Mouse (Mus musculus): ENCODE measurements around the gene Akap6. TPM values are rescaled to one million over a fixed set of nuclear protein-coding genes. Genes with fewer than 3 reads are reported as not detected.

Gene Akap6
- polyA plus RNA-seq, 1 experiment from 2014 or later: 4.3 TPM

DNA sequence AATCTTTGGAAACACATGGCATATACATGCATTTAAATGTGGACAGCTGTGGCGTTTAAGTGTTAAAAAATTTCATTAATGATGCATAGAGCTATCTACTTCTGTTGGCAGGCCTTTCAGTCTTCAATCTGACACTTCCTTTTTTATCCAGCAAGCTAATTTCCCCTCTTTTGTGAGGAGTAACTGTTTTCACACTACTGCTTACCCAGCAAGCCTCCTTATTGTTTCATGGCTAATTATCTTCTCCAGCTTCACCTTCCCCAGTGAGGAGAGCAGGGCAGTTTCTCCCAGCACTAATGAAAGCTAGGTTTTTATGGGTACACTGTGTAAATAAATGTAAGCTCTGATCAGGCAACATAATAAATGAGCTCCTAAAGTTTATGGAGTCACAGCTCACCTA, 425.5 kb downstream of the Akap6 start:
- peaks cover 5% of the 10 kb centered on the region for H3K4me1 ChIP-seq
- 0 out of 2 replicates have a peak, but pooled peaks cover 2% of the 10 kb centered on the region for H3K9me3 ChIP-seq
- no peaks in the 10 kb centered on the region for H3K36me3 ChIP-seq (replicated peaks)
- WGBS: 66% methylated on average over 1 of the region's 1 CpGs
- no peak for DNase-seq (ENCODE audit: low spot score)
- no peaks in the 10 kb centered on the region for H3K27me3 ChIP-seq (replicated peaks; ENCODE audit: low read depth, poor library complexity, severe bottlenecking)
- no peak overlapping the region for H3K4me3 ChIP-seq
- H3K27ac ChIP-seq (replicated peaks): no peak overlapping the region

DNA sequence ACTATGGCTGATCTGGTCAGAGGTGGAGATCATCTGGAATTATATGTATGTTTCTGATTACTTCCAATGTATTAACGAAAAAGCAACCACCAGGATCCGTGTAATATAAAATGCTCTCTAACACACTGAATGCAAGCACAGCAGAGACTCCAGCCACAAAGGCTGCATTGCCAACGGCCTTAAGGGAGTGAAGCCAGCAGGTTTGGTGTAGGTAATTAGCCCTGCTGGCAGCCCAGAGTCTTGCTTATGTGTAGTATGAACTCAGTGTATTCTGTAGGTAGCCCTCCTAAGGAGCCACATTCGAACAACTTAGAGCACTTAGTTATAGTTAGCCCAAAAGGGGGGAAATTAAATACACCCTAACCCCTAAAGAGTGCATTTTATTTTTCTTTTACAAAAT, 426.1 kb downstream of the Akap6 start:
- Histone ChIP-seq H3K4me3 (no peak overlapping the region), H3K36me3 (replicated peaks) (no peaks in the 10 kb centered on the region), H3K27ac (replicated peaks) (no peak overlapping the region), H3K4me1 (peaks cover 4% of the 10 kb centered on the region; the same call in 1 of the 2 replicates), H3K27me3 (replicated peaks; ENCODE audit: low read depth, poor library complexity, severe bottlenecking) (no peaks in the 10 kb centered on the region), H3K9me3 (0 out of 2 replicates have a peak, but pooled peaks cover 2% of the 10 kb centered on the region)
- WGBS: 80% methylated on average over 4 of the region's 4 CpGs
- no peak for DNase-seq (ENCODE audit: low spot score)

DNA sequence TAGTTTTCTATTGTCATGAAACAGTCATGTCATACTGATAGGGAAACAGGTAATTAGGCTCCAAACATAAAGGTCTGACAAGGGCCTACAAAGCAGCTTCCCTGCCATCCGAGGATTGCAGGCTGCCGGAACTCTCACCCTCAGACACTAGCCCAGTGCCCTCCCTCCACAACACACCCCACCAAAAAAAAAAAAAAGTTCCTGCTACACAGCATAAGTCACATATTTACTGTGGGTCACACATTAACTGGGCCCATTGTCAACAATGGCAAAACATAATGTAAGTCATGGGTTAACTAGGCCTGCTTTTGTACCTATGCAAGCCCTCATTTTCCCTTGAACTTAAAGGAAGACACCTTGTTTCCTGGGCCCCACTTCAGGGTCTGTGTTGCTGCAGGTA, 435.0 kb downstream of the Akap6 start:
- Histone ChIP-seq H3K4me3 (no peak overlapping the region), H3K36me3 (replicated peaks) (no peaks in the 10 kb centered on the region), H3K9me3 (no peaks in the 10 kb centered on the region), H3K4me1 (no peaks in the 10 kb centered on the region), H3K27me3 (replicated peaks; ENCODE audit: low read depth, poor library complexity, severe bottlenecking) (no peaks in the 10 kb centered on the region), H3K27ac (replicated peaks) (no peak overlapping the region)
- no peak for DNase-seq (ENCODE audit: low spot score)
- 73% methylated on average over 2 of the region's 2 CpGs for WGBS

GRCm38 (mm10) chr12:53137331-53137730, 438.1 kb downstream of the Akap6 start:
- H3K4me3 ChIP-seq: no peak overlapping the region
- no peaks in the 10 kb centered on the region for H3K27me3 ChIP-seq (replicated peaks; ENCODE audit: low read depth, poor library complexity, severe bottlenecking)
- WGBS: 96% methylated on average over 3 of the region's 3 CpGs
- DNase-seq (ENCODE audit: low spot score): no peak
- no peaks in the 10 kb centered on the region for H3K9me3 ChIP-seq
- H3K36me3 ChIP-seq (replicated peaks): no peaks in the 10 kb centered on the region
- H3K4me1 ChIP-seq: no peaks in the 10 kb centered on the region
- no peak overlapping the region for H3K27ac ChIP-seq (replicated peaks)

DNA sequence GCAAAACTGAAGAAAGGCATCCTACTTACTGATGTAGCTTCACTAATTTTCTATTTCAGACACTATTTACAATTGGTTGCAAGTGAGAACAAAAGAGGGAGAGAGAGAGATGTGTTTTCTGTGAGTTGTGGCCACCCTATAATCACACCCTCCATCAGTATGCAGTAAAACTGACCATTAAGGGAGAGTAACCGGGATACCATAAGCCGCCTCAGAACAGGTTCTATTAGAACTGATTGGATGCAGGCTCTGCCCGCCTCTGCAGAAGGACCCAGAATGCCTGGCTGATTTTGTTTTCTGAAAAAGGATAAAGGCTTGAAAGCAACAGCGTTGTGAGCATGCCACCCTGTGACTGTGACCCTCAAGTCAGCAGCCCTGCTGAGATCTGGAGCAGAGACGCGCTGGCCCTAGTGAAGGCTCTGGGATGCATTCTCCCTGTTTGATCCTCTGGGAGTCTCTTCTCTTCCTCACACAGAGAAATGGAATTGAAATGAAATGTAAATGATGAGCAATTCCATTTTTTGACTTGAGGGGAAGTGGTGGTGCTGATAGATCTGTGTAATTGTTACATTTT, 445.0 kb downstream of the Akap6 start:
- H3K4me1 ChIP-seq: no peaks in the 10 kb centered on the region
- H3K27me3 ChIP-seq (replicated peaks; ENCODE audit: low read depth, poor library complexity, severe bottlenecking): no peaks in the 10 kb centered on the region
- H3K4me3 ChIP-seq: no peak overlapping the region
- WGBS: 78% methylated on average over 6 of the region's 6 CpGs
- no peaks in the 10 kb centered on the region for H3K36me3 ChIP-seq (replicated peaks)
- H3K9me3 ChIP-seq: no peaks in the 10 kb centered on the region
- no peak for DNase-seq (ENCODE audit: low spot score)
- no peak overlapping the region for H3K27ac ChIP-seq (replicated peaks)

DNA sequence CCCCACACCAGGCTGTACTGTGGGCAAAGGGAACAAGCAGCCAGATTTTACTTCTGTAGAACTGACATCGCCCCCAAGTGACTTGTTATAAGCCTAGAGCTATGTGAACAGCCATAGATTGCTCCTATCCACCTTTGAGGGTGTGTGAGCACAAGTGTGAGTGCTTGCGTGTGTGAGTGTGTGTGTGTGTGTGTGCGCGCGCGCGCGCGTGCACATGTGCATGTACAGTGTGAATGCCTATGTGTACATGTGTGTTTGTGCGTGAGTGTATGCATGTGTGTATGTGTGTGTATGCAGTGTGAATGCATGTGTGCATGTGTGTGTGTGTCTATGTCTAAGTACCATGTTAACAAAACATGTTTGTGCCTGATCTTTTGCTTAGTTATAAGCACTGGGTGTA, 445.6 kb downstream of the Akap6 start:
- DNase-seq (ENCODE audit: low spot score): no peak
- no peaks in the 10 kb centered on the region for H3K27me3 ChIP-seq (replicated peaks; ENCODE audit: low read depth, poor library complexity, severe bottlenecking)
- H3K27ac ChIP-seq (replicated peaks): no peak overlapping the region
- no peaks in the 10 kb centered on the region for H3K9me3 ChIP-seq
- 96% methylated on average over 10 of the region's 10 CpGs for WGBS
- H3K4me3 ChIP-seq: no peak overlapping the region
- H3K4me1 ChIP-seq: no peaks in the 10 kb centered on the region
- no peaks in the 10 kb centered on the region for H3K36me3 ChIP-seq (replicated peaks)

GRCm38 (mm10) chr12:53145516-53145915, 446.3 kb downstream of the Akap6 start:
- 64% methylated on average over 4 of the region's 4 CpGs for WGBS
- Histone ChIP-seq H3K27ac (replicated peaks) (no peak overlapping the region), H3K4me1 (no peaks in the 10 kb centered on the region), H3K9me3 (no peaks in the 10 kb centered on the region), H3K27me3 (replicated peaks; ENCODE audit: low read depth, poor library complexity, severe bottlenecking) (no peaks in the 10 kb centered on the region), H3K36me3 (replicated peaks) (no peaks in the 10 kb centered on the region), H3K4me3 (no peak overlapping the region)
- DNase-seq (ENCODE audit: low spot score): no peak

DNA sequence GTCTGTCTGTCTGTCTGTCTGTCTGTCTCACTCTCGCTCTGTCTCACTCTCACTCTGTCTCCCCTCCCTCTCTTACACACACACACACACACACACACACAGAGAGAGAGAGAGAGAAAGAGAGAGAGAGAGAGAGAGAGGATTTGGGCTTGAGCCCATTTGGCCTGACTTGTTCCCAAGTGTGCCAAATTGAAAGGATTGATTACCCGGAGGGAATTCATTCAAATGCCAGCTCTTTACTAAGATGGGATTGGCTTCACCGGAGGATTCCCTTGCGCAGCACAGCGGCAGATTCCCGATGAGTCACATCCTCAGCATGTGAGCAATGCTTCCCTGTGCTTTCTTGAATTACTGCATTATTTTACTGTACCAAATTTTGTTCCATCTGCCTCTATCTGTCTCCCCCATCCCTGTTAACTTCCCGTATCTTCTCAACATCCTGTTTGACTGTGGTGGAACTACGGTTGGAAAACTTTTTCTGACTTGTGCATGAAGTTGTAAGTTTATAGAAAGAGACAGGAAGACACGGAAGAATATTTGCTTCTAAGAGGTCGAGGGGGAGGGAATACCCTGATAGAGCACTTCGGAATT, 447.4 kb downstream of the Akap6 start:
- WGBS: 70% methylated on average over 11 of the region's 11 CpGs
- H3K27me3 ChIP-seq (replicated peaks; ENCODE audit: low read depth, poor library complexity, severe bottlenecking): no peaks in the 10 kb centered on the region
- no peak overlapping the region for H3K4me3 ChIP-seq
- no peak overlapping the region for H3K27ac ChIP-seq (replicated peaks)
- H3K9me3 ChIP-seq: no peaks in the 10 kb centered on the region
- no peak for DNase-seq (ENCODE audit: low spot score)
- no peaks in the 10 kb centered on the region for H3K36me3 ChIP-seq (replicated peaks)
- H3K4me1 ChIP-seq: no peaks in the 10 kb centered on the region

- WGBS: 85% methylated on average over 11 of the region's 11 CpGs
- Histone ChIP-seq H3K27me3 (replicated peaks; ENCODE audit: low read depth, poor library complexity, severe bottlenecking) (no peaks in the 10 kb centered on the region), H3K36me3 (replicated peaks) (no peaks in the 10 kb centered on the region), H3K4me3 (no peak overlapping the region), H3K9me3 (no peaks in the 10 kb centered on the region), H3K4me1 (no peaks in the 10 kb centered on the region), H3K27ac (replicated peaks) (no peak overlapping the region)
- DNase-seq (ENCODE audit: low spot score): no peak
Measured at GRCm38 (mm10) chr12:53147696-53148095, 448.5 kb downstream of the Akap6 start.

DNA sequence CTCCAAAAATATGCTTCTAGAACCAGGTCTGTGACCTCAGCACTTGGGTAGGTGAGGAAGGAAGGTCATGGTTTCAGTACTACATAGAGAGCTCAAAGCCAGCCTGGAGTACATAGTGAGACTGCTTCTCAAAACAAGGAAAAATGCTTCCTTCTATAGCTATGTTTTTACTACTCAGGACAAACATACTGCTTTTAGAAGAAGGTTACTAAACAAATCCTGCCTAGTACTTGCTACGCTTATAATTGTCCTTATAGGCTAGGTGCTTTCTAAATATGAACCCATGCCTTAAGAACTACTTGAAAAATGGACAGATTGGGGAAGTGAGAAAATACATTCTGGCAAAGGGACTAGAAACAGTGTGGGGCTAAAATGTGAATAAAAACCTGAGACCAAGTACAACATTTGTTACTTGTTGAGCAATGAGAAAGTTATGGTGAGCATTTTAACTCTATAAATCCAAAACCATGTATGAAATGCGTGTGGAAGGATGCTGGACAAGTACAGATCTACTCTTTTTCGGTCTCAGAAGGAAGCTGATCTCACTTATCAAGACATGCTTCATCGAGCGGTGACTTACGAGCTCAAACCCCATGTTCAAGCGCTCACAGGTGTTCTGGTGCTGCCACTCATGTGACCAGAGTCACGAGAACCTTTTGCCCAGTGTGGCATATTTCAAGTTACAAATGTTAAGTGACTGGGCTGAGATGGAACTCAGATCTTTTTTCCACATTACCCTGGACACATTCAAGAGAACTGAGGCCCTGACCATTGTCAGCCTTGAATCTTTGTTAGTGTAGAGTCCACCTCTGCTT, 469.2 kb downstream of the Akap6 start:
- Histone ChIP-seq H3K27me3 (replicated peaks; ENCODE audit: low read depth, poor library complexity, severe bottlenecking) (no peaks in the 10 kb centered on the region), H3K4me3 (no peak overlapping the region), H3K9me3 (no peaks in the 10 kb centered on the region), H3K4me1 (no peaks in the 10 kb centered on the region), H3K27ac (replicated peaks) (no peak overlapping the region), H3K36me3 (replicated peaks) (no peaks in the 10 kb centered on the region)
- no peak for DNase-seq (ENCODE audit: low spot score)
- 92% methylated on average over 8 of the region's 8 CpGs for WGBS

GRCm38 (mm10) chr12:53191435-53191834, 492.3 kb downstream of the Akap6 start:
- H3K4me1 ChIP-seq: no peaks in the 10 kb centered on the region
- H3K27ac ChIP-seq (replicated peaks): no peak overlapping the region
- H3K9me3 ChIP-seq: no peaks in the 10 kb centered on the region
- H3K4me3 ChIP-seq: no peak overlapping the region
- H3K27me3 ChIP-seq (replicated peaks; ENCODE audit: low read depth, poor library complexity, severe bottlenecking): no peaks in the 10 kb centered on the region
- DNase-seq (ENCODE audit: low spot score): no peak
- 90% methylated on average over 7 of the region's 7 CpGs for WGBS
- no peaks in the 10 kb centered on the region for H3K36me3 ChIP-seq (replicated peaks)

GRCm38 (mm10) chr12:53193664-53194063, 494.5 kb downstream of the Akap6 start:
- Histone ChIP-seq H3K27ac (replicated peaks) (no peak overlapping the region), H3K36me3 (replicated peaks) (no peaks in the 10 kb centered on the region), H3K9me3 (no peaks in the 10 kb centered on the region), H3K4me1 (no peaks in the 10 kb centered on the region), H3K27me3 (replicated peaks; ENCODE audit: low read depth, poor library complexity, severe bottlenecking) (no peaks in the 10 kb centered on the region), H3K4me3 (no peak overlapping the region)
- no peak for DNase-seq (ENCODE audit: low spot score)
- WGBS: 74% methylated on average over 5 of the region's 5 CpGs
